Mouse (Mus musculus) lung, postnatal 0 days (tissue): ENCODE data around the gene Gm21103. TPM values are rescaled to one million over a fixed set of nuclear protein-coding genes. Genes with fewer than 3 reads are reported as not detected.
"Not testable (repeated sequence)": the region's sequence is repeated elsewhere in the genome, so short reads cannot be mapped to it uniquely, and the experiment has no call there.

ENCODE experiments used
- ATAC-seq: fragments of 200-750 bp; cut with Nextera tagmentation; 2 replicates; pipeline ENCODE4 v1.8.0; 2017; ENCODE audit warnings: moderate library complexity
- DNase-seq: peaks from one replicate; pipeline ENCODE4 v3.0.0-alpha.2; 2016; ENCODE audit warnings: low spot score
- H3K27ac ChIP-seq: fragments of 300-500 bp; sonication (generic); 2 replicates; pipeline ENCODE4 v1.5.1; 2014; ENCODE audit warnings: antibody characterized with exemption, mild to moderate bottlenecking, low read length, mixed read lengths
- H3K27me3 ChIP-seq: fragments of 300-500 bp; sonication (generic); replicated peaks from 2 replicates; pipeline ENCODE4 v1.6.1; 2014; ENCODE audit warnings: low read length, mixed read lengths; ENCODE audit not compliant: insufficient read depth
- H3K36me3 ChIP-seq: fragments of 300-500 bp; sonication (generic); 2 replicates; pipeline ENCODE4 v1.6.1; 2014; ENCODE audit warnings: low read length, mixed read lengths; ENCODE audit not compliant: insufficient read depth
- H3K4me1 ChIP-seq: fragments of 300-500 bp; sonication (generic); 2 replicates; pipeline ENCODE4 v1.6.1; 2014; ENCODE audit warnings: antibody characterized with exemption, low read depth, low read length, mixed read lengths; ENCODE audit not compliant: insufficient read depth
- H3K4me2 ChIP-seq: fragments of 300-500 bp; sonication (generic); replicated peaks from 2 replicates; pipeline ENCODE4 v1.6.1; 2014; ENCODE audit warnings: low read depth, mild to moderate bottlenecking, low read length, moderate library complexity, mixed read lengths
- H3K4me3 ChIP-seq: fragments of 300-500 bp; sonication (generic); 2 replicates; pipeline ENCODE4 v1.5.1; 2014; ENCODE audit warnings: low read depth, low read length
- H3K9ac ChIP-seq: fragments of 300-500 bp; sonication (generic); replicated peaks from 2 replicates; pipeline ENCODE4 v1.6.1; 2014; ENCODE audit warnings: low read depth, mild to moderate bottlenecking
- H3K9me3 ChIP-seq: fragments of 300-500 bp; sonication (generic); 2 replicates; pipeline ENCODE4 v1.6.1; 2016; ENCODE audit warnings: low read length, mixed read lengths
- WGBS: fragments of 180-500 bp; shearing (Covaris S2); extraction: QIAGEN DNeasy Blood & Tissue Kit; methylation state at CpG from one replicate; pipeline ENCODE4 v1.1.7; 2014; 5-methylcytosine and 5-hydroxymethylcytosine counted together
- polyA plus RNA-seq: library from polyadenylated mRNA; unstranded; fragments of >200 nt; fragmentation: Nextera tagmentation; extraction: Ambion mirVana; gene quantifications from 2 replicates; pipeline ENCODE4 v1.2.1, GENCODE M21; 2015

Gene Gm21103
- polyA plus RNA-seq: not detected in 2 replicates

DNA sequence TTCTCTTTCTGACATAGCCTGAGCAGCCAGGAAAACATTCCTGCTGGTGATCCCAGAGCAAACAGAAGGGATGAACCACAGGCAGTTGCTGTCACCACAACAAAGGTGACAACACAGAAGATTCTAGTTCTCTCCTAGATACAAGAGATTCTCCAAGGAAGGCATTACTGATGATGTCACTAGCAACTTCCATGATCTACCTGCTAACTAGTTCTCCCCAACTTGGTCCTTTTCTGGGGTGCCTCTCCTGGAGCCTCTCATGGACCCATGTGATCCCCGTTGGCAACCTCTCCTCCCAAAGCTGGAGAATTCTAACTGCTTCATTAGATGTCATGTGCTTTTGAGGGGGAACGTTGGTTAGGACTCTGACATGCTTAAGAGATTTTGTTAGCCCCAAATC is at the start of gene Gm21103:
Gm21103 (minus strand) TSS at position 101 of the 400 bp plus-strand sequence.
- not testable (repeated sequence) for H3K36me3 ChIP-seq, H3K4me1 ChIP-seq, DNase-seq, H3K9me3 ChIP-seq, H3K9ac ChIP-seq, H3K4me2 ChIP-seq, H3K27ac ChIP-seq, ATAC-seq, H3K4me3 ChIP-seq, H3K27me3 ChIP-seq
- 86% methylated on average over 2 of the region's 2 CpGs for WGBS

GRCm38 (mm10) chr14:6343578-6343977 is 38.9 kb upstream of the Gm21103 start, which contains the start of gene Gm3618:
TSS of gene Gm3618 (minus strand) at chr14:6343678.
- not testable (repeated sequence) for ATAC-seq, H3K36me3 ChIP-seq, H3K4me2 ChIP-seq, H3K4me1 ChIP-seq, H3K4me3 ChIP-seq, DNase-seq, H3K9ac ChIP-seq, H3K27ac ChIP-seq, H3K27me3 ChIP-seq, H3K9me3 ChIP-seq
- no CpG with 5 or more reads among the region's 10 CpGs for WGBS

GRCm38 (mm10) chr14:6286931-6287715 is 17.5 kb downstream of the Gm21103 start, which contains the start of gene Gm3411:
TSS of gene Gm3411 (minus strand) at chr14:6287250.
- DNase-seq: peak; percentile 17
- Histone ChIP-seq H3K4me3 (peak within 1 kb of the TSS; percentile 25), H3K4me2 (peak within 1 kb of the TSS; percentile 55)
- not testable (repeated sequence) for H3K9ac ChIP-seq, ATAC-seq, H3K9me3 ChIP-seq, H3K4me1 ChIP-seq, H3K36me3 ChIP-seq, H3K27me3 ChIP-seq, H3K27ac ChIP-seq
- 3% methylated on average over 32 of the region's 57 CpGs for WGBS

Other genes with a start within 250 kb of the Gm21103 start
- not detected in 2 replicates for gene Gm6337, start 246.6 kb downstream of the Gm21103 start, polyA plus RNA-seq
- 0.43 and 0.47 TPM in 2 replicates for gene Gm8206, start 210.9 kb downstream of the Gm21103 start, polyA plus RNA-seq
- gene Gm3468, start 196.2 kb downstream of the Gm21103 start, polyA plus RNA-seq: 0.30 and 0.58 TPM in 2 replicates
- not detected in 2 replicates for gene Gm3476, start 179.0 kb downstream of the Gm21103 start, polyA plus RNA-seq
- not detected in 2 replicates for gene Gm21560, start 85.6 kb downstream of the Gm21103 start, polyA plus RNA-seq
- 0.19 and 0.39 TPM in 2 replicates for gene Gm3411, start 17.6 kb downstream of the Gm21103 start, polyA plus RNA-seq
- gene Gm3618, start 38.8 kb upstream of the Gm21103 start, polyA plus RNA-seq: not detected in 2 replicates
- not detected in 2 replicates for gene Gm16440, start 85.5 kb upstream of the Gm21103 start, polyA plus RNA-seq
- 0.20 TPM in 1 of 2 replicates, not detected in the other for gene Gm3591, start 107.6 kb upstream of the Gm21103 start, polyA plus RNA-seq
- gene Gm3594, start 139.8 kb upstream of the Gm21103 start, polyA plus RNA-seq: not detected in 2 replicates
- not detected in 2 replicates for gene Gm8356, start 232.4 kb upstream of the Gm21103 start, polyA plus RNA-seq